Mouse (Mus musculus): Measurements from ENCODE around the gene Psmd5. TPM values are rescaled to one million over a fixed set of nuclear protein-coding genes. Genes with fewer than 3 reads are reported as not detected.

The Psmd5 gene
- total RNA-seq (2022): 10 to 100 TPM; 40.0 to 53.1 (median 45.1) TPM

DNA sequence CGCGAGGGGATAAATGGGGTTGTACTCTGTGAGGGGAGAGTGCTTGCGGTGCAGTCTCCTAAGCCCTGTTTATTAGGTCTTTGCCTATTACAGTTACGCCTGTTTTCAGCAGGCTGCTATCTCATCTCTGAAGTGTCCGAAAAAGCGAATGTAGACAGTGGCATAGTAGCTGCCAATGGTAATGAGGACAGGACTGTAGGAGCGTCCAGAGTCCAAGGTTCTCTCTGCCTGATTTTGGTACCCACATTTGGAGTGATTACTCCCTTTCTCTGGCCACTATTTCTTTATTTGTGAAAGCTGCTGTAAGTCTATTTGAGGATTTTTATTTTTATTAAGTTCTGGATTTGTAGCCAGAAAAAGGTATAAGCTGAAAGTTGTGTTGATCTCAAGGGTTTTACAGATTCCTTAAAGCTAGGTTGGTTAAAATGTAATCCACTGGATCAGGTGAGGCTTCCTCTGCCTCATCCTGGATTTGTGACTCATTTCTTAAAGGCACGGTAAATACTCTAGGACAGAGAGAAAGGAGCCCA is at the start of gene Psmd5:
TSS of gene Psmd5 (minus strand) at position 153 of the 530 bp plus-strand sequence.
- no peak for DNase-seq (ENCODE audit: low spot score in 2 of 2)

- DNase-seq (ENCODE audit: low spot score in 2 of 2): no peak
Measured at GRCm38 (mm10) chr2:34922729-34923128, 48.0 kb upstream of the Psmd5 start.

- no peak for DNase-seq (ENCODE audit: low spot score in 2 of 2)
Measured at GRCm38 (mm10) chr2:34920144-34920543, 45.4 kb upstream of the Psmd5 start.

GRCm38 (mm10) chr2:34915103-34915502 is 40.3 kb upstream of the Psmd5 start:
- DNase-seq (ENCODE audit: low spot score in 2 of 2): no peak

DNA sequence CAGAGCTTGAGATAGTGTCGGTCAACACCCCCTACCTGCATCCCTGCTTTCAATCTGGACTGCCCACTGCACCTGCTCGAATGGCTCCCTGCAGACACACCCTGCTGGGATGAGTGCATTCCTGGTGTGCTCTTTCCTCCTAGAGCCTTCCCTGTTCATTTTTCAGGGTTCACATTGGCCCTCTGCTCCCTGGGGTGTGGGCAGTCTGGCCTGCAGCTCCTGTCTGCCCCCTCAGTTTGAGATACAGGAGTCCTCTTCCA is 40.0 kb upstream of the Psmd5 start:
- no peak for DNase-seq (ENCODE audit: low spot score in 2 of 2)

- peak in 1 of 2 experiments; percentile 37 for DNase-seq (ENCODE audit: low spot score in 2 of 2)
Measured at GRCm38 (mm10) chr2:34914069-34914822, 39.5 kb upstream of the Psmd5 start.

DNA sequence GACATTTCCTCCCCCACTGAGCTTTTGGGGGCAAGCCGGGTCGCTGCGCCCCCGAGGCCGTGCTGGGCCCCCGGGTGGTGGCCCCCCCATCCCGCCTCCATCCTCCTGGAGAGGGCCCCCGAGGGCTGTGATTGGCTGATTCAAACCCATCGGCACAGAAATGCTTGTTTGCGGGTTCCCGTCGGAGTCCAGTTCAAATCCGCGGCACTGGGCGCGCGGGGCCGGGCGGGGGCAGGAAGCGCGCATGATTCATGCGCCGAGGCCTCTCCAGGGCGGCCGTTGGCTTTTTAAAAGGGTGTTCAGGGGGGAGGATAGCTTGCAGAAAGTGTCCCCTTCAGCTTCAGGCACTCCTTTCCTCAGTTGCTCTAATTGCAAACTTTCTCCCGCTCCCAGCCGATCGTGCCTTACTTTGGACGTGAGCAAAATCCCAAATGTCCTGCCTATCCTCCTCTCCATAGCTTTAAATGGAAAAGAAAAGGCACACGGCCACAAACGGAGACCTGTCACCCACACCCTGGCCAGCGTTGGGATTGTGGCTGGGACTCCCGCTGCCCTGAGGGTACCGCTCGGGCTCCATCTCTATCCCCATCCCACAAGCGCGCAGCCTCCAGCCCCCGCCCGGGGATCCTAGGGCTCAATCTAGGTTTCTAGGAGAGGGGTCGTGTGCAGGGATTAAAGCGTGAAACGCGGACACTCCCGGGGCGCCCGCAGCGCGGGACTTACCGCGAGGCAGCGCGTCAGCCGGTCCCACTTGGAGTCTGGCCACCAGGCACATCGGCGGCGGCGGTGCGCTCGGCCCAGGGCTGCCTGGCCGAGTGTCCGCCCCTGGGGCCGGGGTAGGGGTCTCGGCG is 38.7 kb upstream of the Psmd5 start, which contains the start of gene Phf19:
TSS of gene Phf19 (minus strand) at position 809 of the 851 bp plus-strand sequence.
- no peak for DNase-seq (ENCODE audit: low spot score in 2 of 2)

DNA sequence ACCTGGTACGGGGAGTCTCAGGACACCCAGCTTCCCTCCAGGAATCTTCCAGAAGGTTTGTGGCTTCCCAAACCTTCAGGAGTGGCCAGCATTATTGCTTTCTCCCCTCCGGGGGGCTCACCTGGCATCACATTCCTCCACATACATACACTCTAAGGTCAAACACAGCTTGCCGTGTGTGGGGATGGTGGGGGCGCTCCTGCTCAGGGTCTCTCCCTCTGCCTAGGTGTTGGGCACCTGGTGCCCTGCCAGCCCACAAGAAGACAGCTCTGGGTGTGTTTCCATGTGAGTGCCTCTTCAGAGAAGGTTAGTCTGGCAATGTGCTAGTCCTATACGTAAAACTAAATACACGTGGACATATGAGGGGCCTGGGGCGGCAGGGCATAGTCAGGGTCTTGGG is 37.8 kb upstream of the Psmd5 start:
- DNase-seq (ENCODE audit: low spot score in 2 of 2): no peak

DNA sequence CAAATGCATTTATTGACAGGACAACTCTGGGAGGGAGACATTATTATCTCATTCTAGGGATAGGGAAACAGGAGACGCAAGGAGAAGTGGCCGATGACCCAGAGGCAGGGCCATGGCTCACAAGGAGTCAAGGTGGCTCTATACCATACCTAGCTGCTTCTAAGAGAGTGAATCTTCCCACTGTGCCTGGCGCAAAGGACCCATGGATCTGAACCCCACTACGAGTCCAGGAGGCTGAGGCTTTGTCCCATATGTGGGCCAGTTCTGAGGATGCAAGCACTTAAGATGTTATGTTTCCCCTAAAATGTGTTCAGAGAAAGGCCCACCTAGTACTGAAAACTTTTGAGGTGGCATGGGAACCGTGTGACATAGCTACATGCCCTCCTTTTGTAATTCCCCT is 37.1 kb upstream of the Psmd5 start:
- DNase-seq (ENCODE audit: low spot score in 2 of 2): no peak

GRCm38 (mm10) chr2:34909719-34910118 is 35.0 kb upstream of the Psmd5 start:
- DNase-seq (ENCODE audit: low spot score in 2 of 2): no peak

GRCm38 (mm10) chr2:34906861-34907604 is 32.3 kb upstream of the Psmd5 start:
- no peak for DNase-seq (ENCODE audit: low spot score in 2 of 2)

DNA sequence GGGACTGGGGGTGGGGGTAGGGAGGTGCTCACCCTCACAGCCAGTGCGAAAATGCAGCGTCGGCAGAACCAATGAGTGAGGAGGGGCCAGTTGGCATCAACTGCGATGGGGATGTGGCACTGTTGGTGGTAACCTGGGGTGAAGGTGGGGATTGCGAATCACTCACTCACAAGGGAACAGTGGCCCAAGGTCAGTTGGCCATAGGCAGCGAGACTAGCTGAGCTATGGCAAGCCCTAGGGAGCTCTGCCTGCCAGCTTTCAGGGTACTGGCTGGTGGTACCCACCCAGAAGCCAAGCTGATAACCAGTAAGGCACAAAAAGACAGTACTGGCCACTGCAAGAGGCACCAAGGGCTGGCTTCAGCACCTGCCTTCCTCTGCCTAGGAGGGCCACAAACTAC is 31.7 kb upstream of the Psmd5 start:
- DNase-seq (ENCODE audit: low spot score in 2 of 2): no peak

DNA sequence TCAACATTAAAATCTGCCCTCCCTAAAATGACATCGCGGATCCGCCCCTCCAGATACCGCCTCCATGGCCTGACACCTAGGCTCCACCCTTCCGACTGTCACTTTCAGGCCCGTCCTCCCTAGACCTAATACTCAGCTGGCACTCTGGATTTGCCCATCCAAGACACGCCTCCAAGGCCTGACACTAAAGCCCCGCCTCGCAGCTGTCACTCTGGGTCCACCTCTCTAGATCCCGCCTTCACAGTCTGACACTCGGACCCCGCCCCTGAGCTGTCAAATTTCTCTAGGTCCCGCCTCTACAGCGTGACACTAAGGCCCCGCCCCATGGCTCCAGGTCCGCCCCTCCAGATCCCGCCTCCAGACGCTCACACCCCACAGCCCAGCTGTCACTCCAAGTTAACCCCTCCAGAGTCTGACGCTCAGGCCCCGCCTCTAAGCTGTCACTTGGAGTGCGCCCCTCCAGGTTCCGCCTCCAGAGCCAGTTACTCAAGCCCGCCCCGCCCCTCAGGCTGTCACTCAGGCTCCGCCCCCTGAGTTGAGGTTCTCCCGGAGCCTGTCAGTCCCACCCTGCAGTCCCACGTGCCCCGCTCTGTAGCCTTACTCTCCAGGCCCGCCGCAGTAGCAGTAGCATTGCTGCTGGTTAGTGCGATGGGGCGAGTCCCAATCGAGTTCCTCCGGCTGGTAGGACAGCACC is 30.2 kb upstream of the Psmd5 start:
- DNase-seq (ENCODE audit: low spot score in 2 of 2): peak; percentile 99 to 100

GRCm38 (mm10) chr2:34903652-34904405 is 29.1 kb upstream of the Psmd5 start:
- no peak for DNase-seq (ENCODE audit: low spot score in 2 of 2)

DNA sequence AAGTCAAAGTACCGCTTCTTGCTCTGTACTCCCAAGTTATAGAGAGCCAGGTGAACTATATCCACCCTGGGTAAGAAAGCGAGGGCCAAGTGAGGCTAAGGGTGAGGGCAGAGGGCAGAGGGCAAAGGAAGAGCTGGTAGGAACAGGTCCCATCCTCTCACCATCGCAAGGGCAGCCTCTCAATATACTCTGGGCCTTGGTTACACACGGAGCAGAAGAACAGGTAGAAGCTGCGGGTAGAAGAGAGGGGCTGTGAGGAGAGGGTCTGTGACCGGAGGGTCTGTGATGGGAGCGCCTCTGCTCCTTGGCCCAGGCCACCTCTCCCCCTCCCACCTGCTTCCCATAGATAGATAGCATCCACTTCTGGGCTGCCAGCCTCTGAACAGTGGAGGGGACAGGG is 28.4 kb upstream of the Psmd5 start:
- DNase-seq (ENCODE audit: low spot score in 2 of 2): no peak

DNA sequence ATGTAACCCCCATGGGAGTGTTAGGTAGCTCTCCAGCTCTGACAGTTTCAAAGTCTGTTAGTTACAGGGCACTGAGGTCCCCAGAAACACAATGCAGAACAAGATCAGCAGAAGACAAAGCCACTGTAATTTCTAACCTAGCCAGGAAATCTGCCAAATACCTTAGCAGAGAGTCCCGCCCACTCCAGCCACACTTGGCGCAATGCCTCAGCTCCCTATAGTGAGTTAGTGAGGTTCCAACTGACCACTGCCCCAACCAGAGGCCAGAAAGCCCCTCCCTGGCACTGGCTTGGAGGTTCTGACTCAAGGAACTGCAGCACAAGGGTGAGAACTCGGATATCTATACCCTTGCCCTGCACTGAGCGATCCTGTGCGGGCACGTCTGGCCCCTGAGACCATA is 28.0 kb upstream of the Psmd5 start:
- DNase-seq (ENCODE audit: low spot score in 2 of 2): no peak

- DNase-seq (ENCODE audit: low spot score in 2 of 2): no peak
Measured at GRCm38 (mm10) chr2:34901726-34902125, 27.0 kb upstream of the Psmd5 start.

DNA sequence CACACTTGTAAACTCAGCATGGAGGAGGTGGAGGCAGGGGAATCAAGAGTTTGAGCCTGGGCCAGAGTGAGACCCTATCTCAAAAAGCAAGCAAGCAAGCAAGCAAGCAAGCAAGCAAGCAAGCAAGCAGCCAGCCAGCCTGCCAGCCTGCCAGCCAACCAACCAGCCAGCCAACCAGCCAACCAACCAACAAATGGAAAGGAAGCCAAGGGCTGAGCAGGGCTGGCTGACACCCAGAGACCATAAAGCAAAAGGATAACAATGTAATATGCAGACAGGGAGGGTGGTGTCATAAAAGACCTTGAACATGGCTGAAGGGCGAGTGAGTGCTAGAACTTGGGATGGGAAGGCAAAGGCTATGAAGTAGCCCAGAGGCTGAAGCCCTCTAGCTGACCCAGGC is 25.6 kb upstream of the Psmd5 start:
- no peak for DNase-seq (ENCODE audit: low spot score in 2 of 2)

DNA sequence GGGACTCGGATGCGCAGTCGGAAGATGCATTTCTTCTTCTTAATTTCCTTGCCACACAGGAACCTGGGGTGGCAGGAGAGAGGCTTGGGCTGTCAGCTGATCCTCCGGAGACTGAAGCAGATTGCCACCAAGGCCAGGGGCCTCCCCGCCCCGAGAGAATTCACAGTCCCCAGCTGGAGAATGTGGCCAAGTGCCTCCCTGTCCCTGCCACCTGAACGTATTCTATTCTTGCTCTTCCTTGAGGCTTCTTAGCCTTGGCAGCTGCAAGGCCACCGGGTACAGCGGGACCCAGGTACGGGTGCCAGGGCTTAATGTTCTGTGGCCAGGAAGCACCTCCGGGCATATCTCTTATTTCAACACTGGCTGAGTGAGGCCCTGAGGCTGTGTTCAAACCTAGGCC is 24.9 kb upstream of the Psmd5 start:
- DNase-seq (ENCODE audit: low spot score in 2 of 2): no peak

DNA sequence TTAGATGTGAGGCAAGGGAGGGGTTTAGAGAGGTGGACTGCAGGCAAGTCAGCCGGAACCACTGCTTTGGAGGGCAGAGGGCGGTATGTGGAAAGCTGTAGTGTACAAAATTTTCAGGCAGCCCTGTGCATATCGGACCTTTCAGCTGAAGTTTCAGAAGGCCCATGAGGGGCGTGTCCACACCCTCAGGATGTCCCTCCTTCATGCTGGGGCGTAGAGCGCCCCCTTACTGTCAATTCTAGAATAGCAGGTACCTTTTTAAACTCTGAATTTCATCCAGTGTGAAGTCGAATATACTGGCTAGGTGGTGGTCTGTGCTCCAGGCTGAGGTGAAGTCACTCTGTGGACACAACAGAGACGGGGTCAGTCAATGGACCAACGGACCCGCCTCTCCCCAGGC is 23.1 kb upstream of the Psmd5 start:
- no peak for DNase-seq (ENCODE audit: low spot score in 2 of 2)
